Mouse (Mus musculus) liver, postnatal 0 days (tissue): ENCODE measurements around the gene Gm47955.

Source experiments
- CTCF ChIP-seq: sonication (generic); IDR thresholded peaks from 2 replicates; pipeline ENCODE4 v1.5.1; 2016; ENCODE audit warnings: antibody characterized with exemption, low read depth
- EP300 ChIP-seq: IDR thresholded peaks from 2 replicates; pipeline ENCODE4 v1.6.1; 2016; ENCODE audit warnings: antibody characterized with exemption, low read depth, mild to moderate bottlenecking

DNA sequence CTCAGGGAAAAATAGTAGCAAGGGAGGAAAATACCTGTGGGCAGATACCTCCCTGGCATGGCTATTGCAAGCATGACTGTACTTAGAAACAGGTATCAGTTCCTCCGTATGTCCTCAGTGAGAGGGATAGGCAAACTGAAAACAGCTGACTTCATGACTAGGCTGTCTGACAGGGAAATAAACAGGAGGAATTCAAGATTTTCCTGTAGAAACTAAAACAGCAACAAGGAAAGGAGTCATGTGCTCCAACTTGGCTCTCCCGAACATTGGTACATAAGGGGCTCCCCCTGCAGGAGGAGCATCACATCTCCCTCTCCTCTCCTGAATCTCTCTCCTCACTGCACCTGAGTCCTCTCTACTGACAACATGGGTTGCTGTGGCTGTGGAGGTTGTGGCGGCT, 47.1 kb upstream of the Gm47955 start, which contains the start of gene A030005L19Rik:
- TF ChIP-seq CTCF (peak; percentile 46), EP300 (no peak)
